10 mouse cellular contexts compared by ENCODE assay signal in genomic region chr11:96696842-96697455, GRCm38 (mm10).
DNase-seq lines count a peak whose midpoint lies in the region; ATAC-seq and TF ChIP-seq lines count a peak whose summit lies in the region.
"Had no signal": no experiment of that assay in that cellular context is flagged by ENCODE, and none has a peak within 500 bp of the region (broad histone marks: within the 10 kb centered on the region; RNA-seq: fewer than 3 reads in every experiment).

No protein-coding gene starts in this region.

- peaks cover 6% of the 10 kb centered on the region for H3K4me1 ChIP-seq in G1E (ENCODE audit: insufficient read depth, low read depth, low read length)
- H3K4me1 ChIP-seq in midbrain, embryonic 13.5 days (replicated peaks), result peaks cover 24% of the 10 kb centered on the region
- H3K4me1 ChIP-seq: megakaryocyte, embryonic 14.5 days had no signal

- ATAC-seq in G1E (ENCODE audit: extremely low read depth, insufficient number of reproducible peaks, low FRiP score, poor library complexity, severe bottlenecking), result no peak
- no peak for ATAC-seq in midbrain, embryonic 13.5 days
- no peak for ATAC-seq in granulocyte monocyte progenitor cell, adult 5-6 weeks (replicated peaks; ENCODE audit: poor library complexity, severe bottlenecking)

- DNase-seq in cerebellum, postnatal 10 days, result peak; percentile 68 to 71
- DNase-seq in cerebellum, adult 11-12 months, result no peak
- peak; percentile 49 for DNase-seq in G1E (ENCODE audit: low spot score)
- DNase-seq in kidney, adult 11 months, result peak; percentile 70
- no peak for DNase-seq in layer of hippocampus, postnatal 36 days
- DNase-seq in frontal cortex, postnatal 36 days (ENCODE audit: low spot score in 2 of 2), result no peak

- TF ChIP-seq CTCF in G1E (IDR thresholded peaks at IDR 0.05; ENCODE audit: low read depth, low read length), result no peak

- no peaks in the 10 kb centered on the region for H3K36me3 ChIP-seq in G1E (replicated peaks)
- H3K36me3 ChIP-seq in midbrain, embryonic 13.5 days, result no peaks in the 10 kb centered on the region

- no peak overlapping the region for H3K27ac ChIP-seq in midbrain, embryonic 13.5 days
- H3K27ac ChIP-seq: heart, adult 2 months had no signal

- 24% methylated on average over 7 of the region's 7 CpGs for WGBS in midbrain, embryonic 13.5 days

- H3K27me3 ChIP-seq in G1E (ENCODE audit: insufficient read depth, low read length), result no peaks in the 10 kb centered on the region
- H3K27me3 ChIP-seq in midbrain, embryonic 13.5 days, result no peaks in the 10 kb centered on the region

- H3K4me2 ChIP-seq in midbrain, embryonic 13.5 days (replicated peaks), result 0 out of 2 replicates have a peak overlapping the region, but pooled peaks have one; percentile 4

- no peak overlapping the region for H3K4me3 ChIP-seq in G1E (ENCODE audit: low read depth, low read length)
- H3K4me3 ChIP-seq in midbrain, embryonic 13.5 days (replicated peaks), result no peak overlapping the region
- H3K4me3 ChIP-seq: heart, adult 2 months; megakaryocyte, embryonic 14.5 days had no signal

- H3K9ac ChIP-seq in midbrain, embryonic 13.5 days (replicated peaks), result no peak overlapping the region

- H3K9me3 ChIP-seq in G1E (replicated peaks), result no peaks in the 10 kb centered on the region
- H3K9me3 ChIP-seq in midbrain, embryonic 13.5 days, result no peaks in the 10 kb centered on the region
- H3K9me3 ChIP-seq: megakaryocyte, embryonic 14.5 days had no signal

Comparison
In these comparisons a context has a peak if more than half of its experiments do, and no peak if none do; other contexts are left out.
1. DNase-seq: peak in cerebellum, postnatal 10 days (2 of 2), G1E (single experiment) and kidney, adult 11 months (single experiment); none in cerebellum, adult 11-12 months (single experiment), layer of hippocampus, postnatal 36 days (0 of 2) and frontal cortex, postnatal 36 days (0 of 2).